Mouse (Mus musculus): ENCODE data around the gene Ints2. TPM values are rescaled to one million over a fixed set of nuclear protein-coding genes. Genes with fewer than 3 reads are reported as not detected.

Ints2 gene
- polyA plus RNA-seq, 1 experiment, result 0.35 TPM

GRCm38 (mm10) chr11:86175833-86176232 lies 81.5 kb downstream of the Ints2 start:
- no peaks in the 10 kb centered on the region for H3K27me3 ChIP-seq (replicated peaks)
- no peak overlapping the region for H3K4me3 ChIP-seq (replicated peaks)
- H3K36me3 ChIP-seq (replicated peaks; ENCODE audit: low read length), result peaks cover 2% of the 10 kb centered on the region
- no peaks in the 10 kb centered on the region for H3K4me1 ChIP-seq
- TF ChIP-seq FLI1 (IDR thresholded peaks at IDR 0.05; ENCODE audit: low read length) (no peak), GATA1 (IDR thresholded peaks at IDR 0.05; ENCODE audit: borderline replicate concordance, low read length) (no peak)
- H3K9me3 ChIP-seq, result no peaks in the 10 kb centered on the region

GRCm38 (mm10) chr11:86174173-86174572 lies 83.2 kb downstream of the Ints2 start:
- Histone ChIP-seq H3K36me3 (replicated peaks; ENCODE audit: low read length) (peaks cover 4% of the 10 kb centered on the region), H3K4me1 (no peaks in the 10 kb centered on the region), H3K27me3 (replicated peaks) (no peaks in the 10 kb centered on the region), H3K9me3 (no peaks in the 10 kb centered on the region), H3K4me3 (replicated peaks) (no peak overlapping the region)
- TF ChIP-seq FLI1 (IDR thresholded peaks at IDR 0.05; ENCODE audit: low read length) (no peak), GATA1 (IDR thresholded peaks at IDR 0.05; ENCODE audit: borderline replicate concordance, low read length) (no peak)

- TF ChIP-seq FLI1 (IDR thresholded peaks at IDR 0.05; ENCODE audit: low read length), result no peak
- TF ChIP-seq GATA1 (IDR thresholded peaks at IDR 0.05; ENCODE audit: borderline replicate concordance, low read length), result no peak
- H3K36me3 ChIP-seq (replicated peaks; ENCODE audit: low read length), result peaks cover 6% of the 10 kb centered on the region
- no peaks in the 10 kb centered on the region for H3K4me1 ChIP-seq
- H3K4me3 ChIP-seq (replicated peaks), result no peak overlapping the region
- no peaks in the 10 kb centered on the region for H3K9me3 ChIP-seq
- H3K27me3 ChIP-seq (replicated peaks), result no peaks in the 10 kb centered on the region
These were observed 86.6 kb downstream of the Ints2 start for GRCm38 (mm10) chr11:86170743-86171142.

Other genes starting within 250 kb of the Ints2 start
- 0.16 TPM in 1 of 2 replicates, not detected in the other for gene Brip1, start 56.4 kb downstream of the Ints2 start, polyA plus RNA-seq (2012; ENCODE audit: insufficient read depth, low replicate concordance)
- 0.15 and 0.46 TPM in 2 replicates for gene Med13, start 100.0 kb upstream of the Ints2 start, polyA plus RNA-seq (2012; ENCODE audit: insufficient read depth, low replicate concordance)
- gene Rnft1, start 227.1 kb upstream of the Ints2 start, polyA plus RNA-seq (2012; ENCODE audit: insufficient read depth, low replicate concordance), result 7.0 TPM in 1 of 2 replicates, not detected in the other

All from megakaryocyte, embryonic 14.5 days (primary cell).